Mouse (Mus musculus) lung, embryonic 15.5 days (tissue): ENCODE results near the gene Rrp9. TPM values are rescaled to one million over a fixed set of nuclear protein-coding genes. Genes with fewer than 3 reads are reported as not detected.

ENCODE experiments used
- ATAC-seq: fragments of 200-750 bp; cut with Nextera tagmentation; 2 replicates; pipeline ENCODE4 v1.8.0; 2017; ENCODE audit warnings: moderate number of reproducible peaks, borderline replicate concordance; ENCODE audit not compliant: low FRiP score, low TSS enrichment; ENCODE audit errors: extremely low read depth
- H3K27ac ChIP-seq: fragments of 300-500 bp; sonication (generic); 2 replicates; pipeline ENCODE4 v1.5.1; 2015; ENCODE audit warnings: moderate library complexity, mild to moderate bottlenecking, inconsistent platforms
- H3K27me3 ChIP-seq: fragments of 300-500 bp; sonication (generic); 2 replicates; pipeline ENCODE4 v1.6.1; 2015; ENCODE audit warnings: inconsistent platforms
- H3K36me3 ChIP-seq: fragments of 300-500 bp; sonication (generic); 2 replicates; pipeline ENCODE4 v1.6.1; 2015; ENCODE audit warnings: inconsistent platforms
- H3K4me1 ChIP-seq: fragments of 300-500 bp; sonication (generic); 2 replicates; pipeline ENCODE4 v1.6.1; 2015; ENCODE audit warnings: inconsistent platforms
- H3K4me2 ChIP-seq: fragments of 300-500 bp; sonication (generic); 2 replicates; pipeline ENCODE4 v1.6.1; 2015; ENCODE audit warnings: inconsistent platforms, mild to moderate bottlenecking, moderate library complexity
- H3K4me3 ChIP-seq: fragments of 300-500 bp; sonication (generic); 2 replicates; pipeline ENCODE4 v1.5.1; 2015; ENCODE audit warnings: mild to moderate bottlenecking, inconsistent platforms
- H3K9ac ChIP-seq: fragments of 300-500 bp; sonication (generic); 2 replicates; pipeline ENCODE4 v1.6.1; 2015; ENCODE audit warnings: inconsistent platforms
- H3K9me3 ChIP-seq: fragments of 300-500 bp; sonication (generic); 2 replicates; pipeline ENCODE4 v1.6.1; 2016; ENCODE audit warnings: inconsistent platforms
- WGBS: fragments of 180-500 bp; shearing (Covaris S2); methylation state at CpG from one replicate; pipeline ENCODE4 v1.1.7; 2015; 5-methylcytosine and 5-hydroxymethylcytosine counted together
- polyA plus RNA-seq: library from polyadenylated mRNA; unstranded; fragments of >200 nt; fragmentation: Nextera tagmentation; extraction: Ambion mirVana; gene quantifications from 2 replicates; pipeline ENCODE4 v1.2.1, GENCODE M21; 2015

The Rrp9 gene
- polyA plus RNA-seq, 1 experiment from 2014 or later = 48.7 TPM

DNA sequence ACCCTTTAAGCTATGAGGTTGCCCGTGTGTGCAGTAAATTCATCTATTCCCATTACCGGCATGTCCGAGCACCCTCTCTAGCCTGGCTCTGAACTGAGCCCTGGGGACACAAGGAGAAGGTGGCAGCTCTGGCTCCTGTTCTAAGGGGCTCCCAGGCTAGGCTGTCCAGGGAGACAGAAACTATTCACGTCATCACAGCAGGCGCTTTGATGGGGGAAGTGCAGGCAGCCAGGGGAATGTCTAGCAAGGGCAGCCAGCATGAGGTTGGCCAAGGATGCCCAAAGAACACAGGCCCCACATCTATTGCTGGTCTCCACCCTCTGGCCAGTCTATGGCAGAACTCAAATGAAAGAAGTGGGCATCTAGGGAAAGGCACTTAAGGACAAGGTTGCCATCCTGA, 17.8 kb upstream of the Rrp9 start:
- H3K4me2 ChIP-seq = no peak overlapping the region
- peaks cover 22% of the 10 kb centered on the region for H3K36me3 ChIP-seq
- H3K9ac ChIP-seq = no peak overlapping the region
- no peaks in the 10 kb centered on the region for H3K27me3 ChIP-seq
- ATAC-seq = no peak
- H3K4me1 ChIP-seq = peaks cover 43% of the 10 kb centered on the region
- H3K27ac ChIP-seq = no peak overlapping the region
- H3K4me3 ChIP-seq = no peak overlapping the region
- H3K9me3 ChIP-seq = no peaks in the 10 kb centered on the region
- WGBS = 69% methylated on average over 5 of the region's 5 CpGs

DNA sequence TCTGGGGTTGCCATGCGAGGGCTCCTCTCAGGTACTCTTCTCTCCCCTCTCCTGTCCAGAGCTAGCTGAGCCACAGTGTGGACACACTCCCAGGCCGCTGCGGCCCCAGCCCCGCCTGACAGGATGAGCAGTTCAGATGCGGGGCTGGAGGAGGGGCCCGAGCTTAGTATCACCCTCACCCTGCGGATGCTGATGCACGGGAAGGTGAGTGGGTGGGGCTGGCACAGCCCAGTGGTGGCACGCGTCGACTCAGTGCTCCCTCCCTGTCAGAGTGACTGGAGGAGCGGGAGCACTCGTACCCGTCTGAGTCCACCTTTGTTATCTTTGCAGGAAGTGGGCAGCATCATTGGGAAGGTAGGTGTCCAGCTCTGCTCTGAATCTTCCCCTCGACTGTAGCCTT, 15.8 kb upstream of the Rrp9 start:
- 74% methylated on average over 15 of the region's 15 CpGs for WGBS
- Histone ChIP-seq H3K9ac (no peak overlapping the region), H3K4me3 (no peak overlapping the region), H3K9me3 (no peaks in the 10 kb centered on the region), H3K36me3 (peaks cover 34% of the 10 kb centered on the region), H3K27ac (no peak overlapping the region), H3K4me1 (peaks cover 33% of the 10 kb centered on the region), H3K27me3 (no peaks in the 10 kb centered on the region), H3K4me2 (no peak overlapping the region)
- ATAC-seq = no peak

DNA sequence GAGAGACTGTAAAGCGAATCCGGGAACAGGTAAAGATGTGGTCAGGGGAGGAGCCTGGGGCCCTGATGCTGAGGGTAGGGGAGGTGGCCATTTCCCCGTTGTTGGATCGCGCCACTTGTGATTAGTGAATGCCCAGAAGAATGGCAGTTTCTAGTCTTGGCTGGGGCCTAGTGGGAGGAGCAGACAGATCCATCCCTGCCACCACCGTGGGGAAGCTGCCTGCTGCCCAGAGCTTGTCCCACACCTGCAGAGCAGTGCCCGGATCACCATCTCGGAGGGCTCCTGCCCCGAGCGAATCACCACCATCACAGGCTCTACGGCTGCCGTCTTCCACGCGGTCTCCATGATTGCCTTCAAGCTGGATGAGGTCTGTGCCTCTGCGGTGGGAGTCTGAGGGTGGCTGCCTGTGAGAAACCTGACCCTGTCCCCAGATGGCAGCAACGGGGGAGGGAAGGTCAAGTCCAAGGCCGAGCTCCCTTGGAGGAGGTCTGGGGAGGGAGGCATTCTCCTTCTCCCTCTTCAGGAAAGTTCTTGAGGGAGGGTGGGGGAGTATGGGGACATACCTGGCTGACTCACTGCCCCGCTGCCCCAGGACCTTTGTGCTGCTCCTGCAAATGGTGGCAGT, 15.2 kb upstream of the Rrp9 start:
- 0 out of 2 replicates have a peak, but pooled peaks cover 1% of the 10 kb centered on the region for H3K27me3 ChIP-seq
- H3K27ac ChIP-seq = no peak overlapping the region
- H3K9ac ChIP-seq = no peak overlapping the region
- 73% methylated on average over 18 of the region's 18 CpGs for WGBS
- H3K4me3 ChIP-seq = no peak overlapping the region
- H3K9me3 ChIP-seq = no peaks in the 10 kb centered on the region
- H3K4me2 ChIP-seq = no peak overlapping the region
- peaks cover 34% of the 10 kb centered on the region for H3K36me3 ChIP-seq
- H3K4me1 ChIP-seq = peaks cover 30% of the 10 kb centered on the region
- ATAC-seq = no peak

DNA sequence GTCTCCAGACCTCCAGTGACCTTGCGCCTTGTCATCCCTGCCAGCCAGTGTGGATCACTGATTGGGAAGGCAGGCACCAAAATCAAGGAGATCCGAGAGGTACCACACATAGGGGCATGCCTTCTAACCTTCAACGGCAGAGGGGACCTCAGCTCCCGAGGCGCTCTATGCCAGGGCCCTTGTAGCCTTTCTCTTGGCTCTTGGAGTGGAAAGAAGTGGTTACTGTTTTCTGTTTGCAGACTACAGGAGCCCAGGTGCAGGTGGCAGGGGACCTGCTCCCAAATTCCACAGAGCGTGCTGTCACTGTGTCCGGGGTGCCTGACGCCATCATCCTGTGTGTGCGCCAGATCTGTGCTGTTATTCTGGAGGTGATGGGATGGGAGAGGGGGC, 14.7 kb upstream of the Rrp9 start:
- Histone ChIP-seq H3K27ac (no peak overlapping the region), H3K36me3 (peaks cover 34% of the 10 kb centered on the region), H3K9me3 (no peaks in the 10 kb centered on the region), H3K4me2 (no peak overlapping the region), H3K27me3 (0 out of 2 replicates have a peak, but pooled peaks cover 6% of the 10 kb centered on the region), H3K9ac (no peak overlapping the region), H3K4me1 (peaks cover 30% of the 10 kb centered on the region), H3K4me3 (no peak overlapping the region)
- WGBS = 75% methylated on average over 9 of the region's 9 CpGs
- no peak for ATAC-seq

DNA sequence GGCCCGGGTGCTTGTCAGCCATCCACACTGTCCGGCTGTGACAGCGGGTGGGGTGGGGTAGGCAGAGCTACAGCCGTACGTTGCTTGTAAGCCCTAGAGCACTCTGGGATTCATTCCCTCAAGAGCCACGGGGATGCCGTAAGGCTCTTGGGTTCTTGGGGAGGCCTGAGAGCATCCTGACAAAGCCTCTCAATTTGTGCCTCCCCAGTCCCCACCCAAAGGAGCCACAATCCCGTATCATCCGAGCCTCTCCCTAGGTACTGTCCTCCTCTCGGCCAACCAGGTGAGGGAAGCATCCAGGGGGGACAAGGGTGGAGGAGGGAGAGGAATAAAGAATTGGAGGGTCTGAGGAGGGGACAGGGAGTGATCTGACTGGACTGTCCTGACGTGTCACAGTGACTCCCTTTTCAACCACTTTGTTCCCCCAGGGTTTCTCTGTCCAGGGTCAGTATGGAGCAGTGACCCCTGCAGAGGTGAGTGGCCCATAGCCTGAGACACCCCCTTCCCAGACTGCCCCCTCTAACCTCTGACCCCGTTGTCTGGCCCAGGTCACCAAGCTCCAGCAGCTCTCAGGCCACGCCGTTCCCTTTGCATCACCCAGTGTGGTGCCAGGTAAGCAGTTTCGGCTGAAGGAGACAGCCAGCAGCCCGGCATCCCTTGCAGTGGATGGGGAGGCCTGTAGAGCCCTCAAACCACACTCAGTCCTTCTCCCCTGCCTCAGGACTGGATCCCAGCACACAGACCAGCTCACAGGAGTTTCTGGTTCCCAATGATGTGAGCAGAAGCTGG, 13.9 kb upstream of the Rrp9 start:
- Histone ChIP-seq H3K4me3 (no peak overlapping the region), H3K27ac (no peak overlapping the region), H3K9ac (no peak overlapping the region), H3K4me1 (peaks cover 21% of the 10 kb centered on the region), H3K9me3 (no peaks in the 10 kb centered on the region), H3K27me3 (0 out of 2 replicates have a peak, but pooled peaks cover 7% of the 10 kb centered on the region), H3K4me2 (no peak overlapping the region), H3K36me3 (peaks cover 34% of the 10 kb centered on the region)
- no peak for ATAC-seq
- WGBS = 80% methylated on average over 16 of the region's 16 CpGs

DNA sequence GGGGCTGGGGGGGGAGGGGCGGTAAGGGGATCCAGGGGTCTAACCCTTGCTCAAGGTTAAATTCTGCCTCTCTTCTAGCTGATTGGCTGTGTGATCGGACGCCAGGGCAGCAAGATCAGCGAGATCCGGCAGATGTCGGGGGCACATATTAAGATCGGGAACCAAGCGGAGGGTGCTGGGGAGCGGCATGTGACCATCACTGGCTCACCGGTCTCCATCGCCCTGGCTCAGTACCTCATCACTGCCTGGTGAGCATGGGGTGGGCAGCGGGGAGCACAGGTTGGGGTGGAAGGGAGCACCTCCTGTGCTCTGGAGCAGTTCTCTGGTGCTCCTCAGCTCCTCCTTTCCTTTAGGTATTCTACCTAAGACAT, 13.3 kb upstream of the Rrp9 start:
- H3K4me3 ChIP-seq = no peak overlapping the region
- peaks cover 16% of the 10 kb centered on the region for H3K4me1 ChIP-seq
- H3K4me2 ChIP-seq = no peak overlapping the region
- no peak for ATAC-seq
- H3K27ac ChIP-seq = no peak overlapping the region
- H3K36me3 ChIP-seq = peaks cover 34% of the 10 kb centered on the region
- H3K9ac ChIP-seq = no peak overlapping the region
- 87% methylated on average over 12 of the region's 12 CpGs for WGBS
- no peaks in the 10 kb centered on the region for H3K9me3 ChIP-seq
- 0 out of 2 replicates have a peak, but pooled peaks cover 7% of the 10 kb centered on the region for H3K27me3 ChIP-seq

DNA sequence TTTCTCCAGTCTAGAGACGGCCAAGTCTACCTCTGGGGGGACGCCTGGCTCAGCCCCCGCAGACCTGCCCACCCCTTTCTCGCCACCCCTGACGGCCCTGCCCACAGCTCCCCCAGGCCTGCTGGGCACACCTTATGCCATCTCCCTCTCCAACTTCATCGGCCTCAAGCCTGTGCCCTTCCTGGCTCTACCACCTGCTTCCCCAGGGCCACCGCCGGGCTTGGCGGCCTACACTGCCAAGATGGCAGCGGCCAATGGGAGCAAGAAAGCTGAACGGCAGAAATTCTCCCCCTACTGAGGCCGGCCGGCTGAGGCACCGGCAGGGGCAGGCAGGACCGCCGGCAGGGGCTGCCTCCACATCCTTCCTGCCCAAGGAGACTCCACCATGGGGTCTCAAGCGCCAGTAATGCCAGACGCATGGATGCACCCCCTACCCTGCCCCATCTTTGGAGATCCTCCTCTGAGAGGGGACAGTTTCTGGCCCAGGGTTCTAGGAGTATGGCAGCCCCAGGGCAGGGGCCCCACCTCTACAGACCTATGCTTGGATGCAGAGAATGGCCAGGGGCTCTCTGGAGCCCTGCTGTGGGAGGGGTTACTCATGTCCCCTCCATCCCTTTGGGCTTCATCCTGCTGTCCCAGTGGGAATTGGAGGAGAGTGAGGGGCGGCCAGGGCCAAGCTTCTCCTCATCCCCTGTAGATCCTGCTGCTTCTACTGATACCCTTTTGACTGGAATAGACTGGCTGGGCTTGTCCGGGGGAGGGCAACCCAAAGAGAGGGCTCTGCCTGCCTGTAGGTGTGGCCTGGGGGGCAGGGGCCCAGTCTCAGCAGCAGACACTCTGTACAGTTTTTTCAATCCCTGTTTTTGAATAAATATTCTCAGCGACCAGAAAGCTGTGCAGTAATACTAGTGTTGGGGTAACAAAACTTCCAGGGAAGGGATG, 12.4 kb upstream of the Rrp9 start:
- 82% methylated on average over 21 of the region's 21 CpGs for WGBS
- H3K36me3 ChIP-seq = peaks cover 34% of the 10 kb centered on the region
- H3K27me3 ChIP-seq = 0 out of 2 replicates have a peak, but pooled peaks cover 7% of the 10 kb centered on the region
- no peak overlapping the region for H3K4me2 ChIP-seq
- H3K9me3 ChIP-seq = no peaks in the 10 kb centered on the region
- peaks cover 12% of the 10 kb centered on the region for H3K4me1 ChIP-seq
- no peak overlapping the region for H3K4me3 ChIP-seq
- no peak overlapping the region for H3K9ac ChIP-seq
- no peak overlapping the region for H3K27ac ChIP-seq
- ATAC-seq = no peak

DNA sequence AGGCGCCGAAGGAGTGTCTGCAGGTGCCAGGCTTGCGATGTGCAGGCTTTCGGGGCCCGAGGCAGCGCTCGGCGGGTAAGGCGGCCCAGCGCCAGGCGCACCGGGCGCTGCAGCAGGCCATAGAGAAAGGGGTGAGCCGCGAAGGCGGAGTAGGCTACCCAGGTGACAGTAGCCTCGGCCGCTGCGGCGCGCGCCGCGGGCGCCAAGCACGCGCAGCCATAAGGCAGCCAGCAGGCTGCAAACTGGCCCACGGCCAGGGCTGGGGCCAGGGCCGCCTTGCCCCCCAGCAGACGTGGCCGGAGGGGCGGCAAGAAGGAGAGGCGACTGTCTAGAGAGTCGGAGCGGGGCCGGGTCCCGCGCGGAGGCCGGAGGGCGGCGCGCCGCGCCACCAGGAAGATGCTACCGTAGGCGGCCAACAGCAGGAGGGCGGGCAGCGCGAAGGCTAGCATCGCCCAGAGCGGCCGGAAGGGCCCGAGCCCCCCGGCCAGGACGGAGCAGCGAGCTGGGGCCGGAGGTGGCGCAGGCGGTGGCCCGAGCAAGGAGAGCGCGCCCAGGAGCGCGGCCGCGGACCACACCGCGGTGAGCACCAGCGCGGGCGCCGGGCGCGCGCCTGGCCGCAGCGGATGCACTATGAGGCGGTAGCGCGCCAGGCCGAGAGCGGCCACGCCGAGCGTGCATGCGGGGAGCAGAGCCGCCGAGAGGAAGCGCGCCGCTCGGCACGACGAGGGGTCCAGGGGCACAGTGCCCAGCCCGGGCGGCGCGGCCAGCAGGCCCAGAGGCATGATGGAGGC, 10.8 kb upstream of the Rrp9 start:
- Histone ChIP-seq H3K9ac (peak overlapping the region; percentile 46), H3K27ac (no peak overlapping the region), H3K4me1 (peaks cover 12% of the 10 kb centered on the region), H3K4me3 (peak overlapping the region; percentile 45), H3K4me2 (peak overlapping the region; percentile 85), H3K9me3 (no peaks in the 10 kb centered on the region), H3K36me3 (peaks cover 30% of the 10 kb centered on the region), H3K27me3 (0 out of 2 replicates have a peak, but pooled peaks cover 7% of the 10 kb centered on the region)
- 3% methylated on average over 99 of the region's 99 CpGs for WGBS
- ATAC-seq = peak; percentile 58

DNA sequence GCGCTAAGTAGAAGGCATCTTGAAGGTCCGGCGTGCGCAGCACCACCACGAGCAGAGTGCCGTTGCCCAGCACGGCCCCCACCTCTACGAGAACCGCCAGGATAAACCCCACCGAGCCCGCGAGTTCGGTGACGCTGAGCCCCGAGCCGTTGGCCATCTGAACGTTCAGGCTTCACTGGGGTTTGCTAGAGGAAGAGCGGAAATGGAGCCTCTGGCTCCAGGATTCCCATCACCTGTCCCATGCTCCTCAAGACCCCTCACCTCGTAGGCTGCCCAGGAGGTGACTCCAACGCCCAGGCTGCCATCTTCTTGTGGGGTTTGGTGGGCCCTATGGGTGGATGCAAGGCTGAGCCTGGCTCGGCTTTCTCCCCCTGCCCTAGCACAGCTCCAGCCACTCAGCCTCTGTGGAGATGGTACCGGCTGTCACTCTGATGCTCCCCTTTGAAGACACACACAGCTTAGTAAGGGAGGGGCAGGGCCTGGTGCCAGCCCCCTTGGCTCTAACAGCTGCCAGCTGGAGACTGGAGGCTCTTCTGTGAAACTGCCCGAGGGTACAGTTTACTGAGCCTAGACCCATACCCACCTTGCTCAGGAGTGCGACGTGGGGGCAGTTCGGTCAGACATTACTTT, 10.1 kb upstream of the Rrp9 start, which contains the start of gene Gpr62:
Gene Gpr62, minus strand, starts transcription at position 368 of the 630 bp plus-strand sequence.
- Histone ChIP-seq H3K9ac (peak within 1 kb of the TSS; percentile 46), H3K4me3 (peak within 1 kb of the TSS; percentile 45), H3K36me3 (peaks cover 28% of the 10 kb centered on the region), H3K4me2 (peak within 1 kb of the TSS; percentile 85), H3K9me3 (no peaks in the 10 kb centered on the region), H3K27me3 (0 out of 2 replicates have a peak, but pooled peaks cover 7% of the 10 kb centered on the region), H3K27ac (no peak within 1 kb of the TSS), H3K4me1 (peaks cover 12% of the 10 kb centered on the region)
- no peak for ATAC-seq
- WGBS = 37% methylated on average over 26 of the region's 26 CpGs

DNA sequence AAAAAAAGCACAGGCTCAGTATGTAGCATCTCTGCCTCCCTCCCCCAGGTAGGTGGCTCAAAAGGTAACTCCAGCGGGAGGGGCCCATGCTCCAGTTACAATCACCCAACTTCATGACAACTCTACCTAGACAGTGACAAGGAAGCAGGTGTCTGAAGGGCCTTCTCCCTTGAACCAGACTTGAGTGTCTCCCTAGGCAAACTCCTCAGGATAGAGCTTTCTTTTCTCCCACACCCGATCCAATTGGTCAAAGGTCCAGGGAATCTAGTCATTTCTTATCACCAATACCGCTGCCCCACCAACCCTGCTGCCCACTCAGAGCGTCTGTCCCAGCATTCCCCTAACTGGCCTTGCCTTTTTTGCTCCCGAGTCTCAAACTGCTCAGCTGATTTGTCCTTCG, 9.0 kb upstream of the Rrp9 start:
- ATAC-seq = no peak
- Histone ChIP-seq H3K27ac (no peak overlapping the region), H3K4me3 (no peak overlapping the region)

More for the DNA sequence above, 9.0 kb upstream of the Rrp9 start:
- WGBS = 81% methylated on average over 6 of the region's 6 CpGs
- H3K36me3 ChIP-seq = peaks cover 21% of the 10 kb centered on the region
- H3K4me2 ChIP-seq = no peak overlapping the region
- H3K4me1 ChIP-seq = peaks cover 15% of the 10 kb centered on the region
- 0 out of 2 replicates have a peak, but pooled peaks cover 7% of the 10 kb centered on the region for H3K27me3 ChIP-seq
- no peaks in the 10 kb centered on the region for H3K9me3 ChIP-seq
- no peak overlapping the region for H3K9ac ChIP-seq
